Mouse (Mus musculus): ENCODE data around the gene Mfsd6l.

DNA sequence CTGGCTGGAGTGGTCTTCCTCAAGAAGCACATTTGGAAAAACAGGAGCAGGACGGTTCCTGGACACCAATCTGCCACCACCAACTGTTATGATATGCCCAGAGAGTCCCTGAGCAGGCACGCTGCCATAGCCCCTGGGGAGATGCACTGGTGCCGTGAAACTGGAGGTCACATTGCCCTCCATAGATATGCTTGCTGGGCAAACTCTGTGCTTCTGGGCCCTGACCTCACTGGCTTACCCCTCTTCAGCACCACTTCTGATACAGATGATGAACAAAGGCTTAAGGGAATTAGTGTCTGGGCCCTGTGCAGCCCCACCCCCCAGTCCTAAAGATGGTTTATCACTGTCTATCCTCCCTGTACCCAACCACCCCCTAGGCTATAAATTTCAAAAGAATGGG is 37.3 kb downstream of the Mfsd6l start:
- no peak for TF ChIP-seq CTCF (IDR thresholded peaks at IDR 0.05; ENCODE audit: insufficient read depth, low read length)
- TF ChIP-seq POLR2A (IDR thresholded peaks at IDR 0.05; ENCODE audit: borderline replicate concordance, extremely low read depth, low read depth, low read length), result no peak

All from lung, adult 2 months (tissue).